Mouse (Mus musculus): Measurements from ENCODE around the gene Pglyrp4. TPM values are rescaled to one million over a fixed set of nuclear protein-coding genes. Genes with fewer than 3 reads are reported as not detected.

Gene Pglyrp4
- polyA plus RNA-seq, 1 experiment from 2014 or later, result not detected

Other genes starting within 250 kb of the Pglyrp4 start
- 21.2 and 22.9 TPM in 2 replicates for gene Snapin, start 235.9 kb upstream of the Pglyrp4 start, polyA plus RNA-seq (2015; fragmentation: Nextera tagmentation; extraction: Ambion mirVana)
- gene Chtop, start 217.4 kb upstream of the Pglyrp4 start, polyA plus RNA-seq (2015; fragmentation: Nextera tagmentation; extraction: Ambion mirVana), result 65.8 and 72.5 TPM in 2 replicates
- gene S100a1, start 212.5 kb upstream of the Pglyrp4 start, polyA plus RNA-seq (2015; fragmentation: Nextera tagmentation; extraction: Ambion mirVana), result 14.7 and 16.0 TPM in 2 replicates
- gene S100a13, start 212.5 kb upstream of the Pglyrp4 start, polyA plus RNA-seq (2015; fragmentation: Nextera tagmentation; extraction: Ambion mirVana), result 19.8 and 20.6 TPM in 2 replicates
- gene S100a14, start 200.1 kb upstream of the Pglyrp4 start, polyA plus RNA-seq (2015; fragmentation: Nextera tagmentation; extraction: Ambion mirVana), result not detected in 2 replicates
- gene S100a16, start 189.7 kb upstream of the Pglyrp4 start, polyA plus RNA-seq (2015; fragmentation: Nextera tagmentation; extraction: Ambion mirVana), result 26.4 and 27.4 TPM in 2 replicates
- gene S100a3, start 166.3 kb upstream of the Pglyrp4 start, polyA plus RNA-seq (2015; fragmentation: Nextera tagmentation; extraction: Ambion mirVana), result not detected in 2 replicates
- not detected in 2 replicates for gene S100a2, start 136.7 kb upstream of the Pglyrp4 start, polyA plus RNA-seq (2015; fragmentation: Nextera tagmentation; extraction: Ambion mirVana)
- gene Gm42674, start 125.0 kb upstream of the Pglyrp4 start, polyA plus RNA-seq (2015; fragmentation: Nextera tagmentation; extraction: Ambion mirVana), result not detected in 2 replicates
- gene S100a4, start 123.1 kb upstream of the Pglyrp4 start, polyA plus RNA-seq (2015; fragmentation: Nextera tagmentation; extraction: Ambion mirVana), result 0.58 and 0.59 TPM in 2 replicates
- not detected in 2 replicates for gene S100a5, start 118.4 kb upstream of the Pglyrp4 start, polyA plus RNA-seq (2015; fragmentation: Nextera tagmentation; extraction: Ambion mirVana)
- gene S100a6, start 114.0 kb upstream of the Pglyrp4 start, polyA plus RNA-seq (2015; fragmentation: Nextera tagmentation; extraction: Ambion mirVana), result 6.1 and 7.2 TPM in 2 replicates
- gene S100a7a, start 72.9 kb upstream of the Pglyrp4 start, polyA plus RNA-seq (2015; fragmentation: Nextera tagmentation; extraction: Ambion mirVana), result not detected in 2 replicates
- gene S100a8, start 57.9 kb upstream of the Pglyrp4 start, polyA plus RNA-seq (2015; fragmentation: Nextera tagmentation; extraction: Ambion mirVana), result 354 and 390 TPM in 2 replicates
- 208 and 228 TPM in 2 replicates for gene S100a9, start 31.2 kb upstream of the Pglyrp4 start, polyA plus RNA-seq (2015; fragmentation: Nextera tagmentation; extraction: Ambion mirVana)
- gene Gm5849, start 51.0 kb downstream of the Pglyrp4 start, polyA plus RNA-seq (2015; fragmentation: Nextera tagmentation; extraction: Ambion mirVana), result not detected in 2 replicates

Data from liver, embryonic 13.5 days (tissue).